Mouse (Mus musculus) monocyte, adult 2 months (primary cell): Measurements from ENCODE around the gene Gm14569.

Source experiments
- DNase-seq, 2 experiments: peaks; one replicate each; pipeline ENCODE4 v3.0.0; 2022; ENCODE audit warnings: low spot score in 2 of 2, low read depth in 1 of 2

The Gm14569 gene

DNA sequence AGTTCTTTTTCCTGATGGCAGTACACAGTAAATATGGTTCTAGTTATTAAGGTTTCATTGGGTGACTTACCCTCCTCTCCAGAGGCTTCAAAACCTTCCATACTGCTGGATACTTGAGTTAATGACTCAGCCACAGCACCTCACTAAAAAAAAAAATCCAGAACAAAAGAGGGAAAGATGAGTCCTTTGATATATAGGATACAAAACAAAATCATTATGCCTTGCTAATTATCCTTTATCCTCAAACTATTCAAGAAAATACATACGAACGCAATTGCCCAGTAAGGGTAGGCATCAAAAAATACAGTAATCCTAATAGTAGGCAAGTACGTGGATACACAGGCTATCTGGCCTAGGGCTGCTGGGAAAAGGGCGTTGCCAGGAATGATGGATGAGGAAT, at the start of gene Gm14569:
Gene Gm14569, minus strand, starts transcription at position 101 of the 400 bp plus-strand sequence.
- no peak for DNase-seq

DNA sequence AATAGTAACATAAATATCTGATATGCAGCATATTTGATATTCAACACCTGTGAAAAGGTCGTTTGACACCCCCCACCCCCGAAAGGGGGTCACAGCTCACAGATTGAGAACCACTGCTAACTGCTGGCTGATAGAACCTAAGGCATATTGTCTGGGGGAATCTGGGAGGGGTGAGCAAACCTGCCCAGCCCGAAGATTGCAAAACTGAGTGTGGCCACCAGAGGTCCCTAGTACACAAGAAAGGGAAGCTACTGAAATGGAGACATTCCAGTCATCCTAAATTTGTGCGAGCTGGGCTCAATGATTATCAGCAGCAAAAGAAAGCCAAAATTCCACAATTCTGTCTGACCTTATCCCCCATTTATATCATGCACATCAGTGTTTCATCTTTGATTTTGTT, 42.9 kb upstream of the Gm14569 start:
- DNase-seq: peak in 1 of 2 experiments; percentile 4

- no peak for DNase-seq
These were observed 42.1 kb upstream of the Gm14569 start for GRCm38 (mm10) chrX:36533744-36534143.

DNA sequence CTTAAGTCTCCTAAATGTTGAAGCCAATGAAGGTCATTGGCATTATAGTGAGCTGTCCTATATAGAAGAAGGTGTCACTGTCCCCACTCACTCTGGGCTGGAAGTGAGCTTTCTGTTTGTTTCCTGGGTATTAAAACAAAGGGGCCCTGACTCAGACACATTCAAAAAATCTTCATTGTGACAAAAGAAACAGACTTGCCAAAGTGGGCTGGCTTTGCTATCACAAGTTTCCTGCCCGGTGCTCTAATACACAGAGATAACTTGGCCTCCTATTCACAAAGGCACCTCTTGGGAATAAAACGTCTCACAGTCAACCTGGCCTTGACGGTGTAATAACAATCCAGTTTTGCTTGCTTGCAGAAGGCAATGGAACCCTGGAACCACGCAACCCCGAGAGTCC, 38.6 kb upstream of the Gm14569 start:
- no peak for DNase-seq

- DNase-seq: no peak
These were observed 32.1 kb upstream of the Gm14569 start for GRCm38 (mm10) chrX:36523729-36524128.

DNA sequence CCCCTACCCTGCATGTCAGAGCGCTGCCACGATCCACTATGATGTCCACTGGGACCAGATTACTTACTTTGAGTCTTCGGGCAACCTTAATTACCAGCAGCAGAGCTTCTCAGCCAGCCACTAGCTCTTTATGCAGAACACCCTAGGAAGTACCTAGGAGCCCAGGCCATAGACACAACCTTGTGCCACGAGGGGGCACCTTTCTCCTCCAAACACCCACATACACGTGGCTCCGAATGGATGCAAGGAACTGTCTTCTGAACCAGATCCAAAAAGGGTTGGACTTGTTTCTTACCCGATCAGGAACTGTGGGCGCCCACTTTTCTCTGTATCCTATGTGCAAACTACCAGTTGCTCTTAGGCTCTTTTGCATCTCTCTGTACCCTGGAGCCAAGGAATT, 22.1 kb upstream of the Gm14569 start:
- no peak for DNase-seq

- DNase-seq: no peak
These were observed 21.6 kb upstream of the Gm14569 start for GRCm38 (mm10) chrX:36513231-36513630.

- DNase-seq: no peak
These were observed 15.2 kb upstream of the Gm14569 start for GRCm38 (mm10) chrX:36506863-36507262.

DNA sequence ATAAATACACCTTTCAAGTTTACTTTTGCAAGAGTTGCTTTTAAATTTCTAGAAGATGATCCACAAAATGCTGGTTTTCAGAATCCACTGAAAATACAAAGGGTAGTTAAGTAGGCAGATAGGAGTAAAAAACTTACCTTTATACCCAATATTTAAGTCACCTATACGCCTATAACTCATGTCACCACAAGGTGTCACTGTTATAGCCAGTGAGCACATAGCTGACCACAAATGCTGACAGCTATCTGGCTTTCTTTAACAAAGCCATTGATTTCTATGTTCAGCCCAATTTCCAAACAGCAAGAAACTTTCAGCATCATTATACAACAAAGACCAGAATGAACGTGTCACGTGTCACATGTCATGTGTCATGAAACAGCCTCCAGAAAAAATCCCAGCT, 2.1 kb downstream of the Gm14569 start:
- DNase-seq: no peak

DNA sequence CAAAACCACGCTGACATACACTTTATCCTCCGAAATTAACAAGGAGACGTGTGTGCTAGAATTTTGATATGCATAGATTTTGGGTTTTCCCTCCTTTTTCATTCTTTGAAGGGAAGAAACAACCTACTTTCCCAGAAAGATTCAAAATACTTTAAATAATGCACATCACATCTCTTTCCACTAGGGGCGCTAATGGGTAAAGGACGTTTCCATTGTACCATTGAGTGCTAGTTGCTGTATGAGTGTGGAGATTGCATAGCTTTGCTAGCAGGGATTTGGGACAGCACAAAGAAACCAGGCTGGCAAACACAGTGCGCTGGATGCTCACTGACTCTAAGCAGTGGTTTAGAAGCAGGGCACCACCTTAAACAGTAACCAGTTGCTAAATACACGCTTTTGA, 3.6 kb downstream of the Gm14569 start:
- no peak for DNase-seq

- no peak for DNase-seq
These were observed 16.8 kb downstream of the Gm14569 start for GRCm38 (mm10) chrX:36474873-36475272.

- DNase-seq: no peak
These were observed 17.4 kb downstream of the Gm14569 start for GRCm38 (mm10) chrX:36474103-36474751.

DNA sequence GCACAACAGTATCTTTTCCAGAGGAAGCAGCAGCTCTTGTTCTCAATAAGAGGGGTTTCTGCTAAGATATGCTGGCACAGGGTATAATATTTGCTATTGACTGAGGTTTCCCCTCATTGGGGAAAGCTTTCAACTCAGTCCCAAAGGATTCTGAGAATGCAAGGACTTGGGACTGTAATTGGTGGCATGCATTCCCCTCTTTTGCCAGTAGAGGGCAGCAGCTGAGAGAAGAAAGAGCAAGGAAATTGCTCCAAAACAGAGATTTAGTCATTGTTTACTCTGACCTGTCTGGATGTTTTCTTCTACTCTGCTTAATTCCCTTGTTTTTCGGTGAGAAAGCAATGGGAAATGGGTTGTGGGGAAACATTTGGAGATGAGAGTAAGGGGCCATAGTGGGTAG, 35.6 kb downstream of the Gm14569 start:
- no peak for DNase-seq

DNA sequence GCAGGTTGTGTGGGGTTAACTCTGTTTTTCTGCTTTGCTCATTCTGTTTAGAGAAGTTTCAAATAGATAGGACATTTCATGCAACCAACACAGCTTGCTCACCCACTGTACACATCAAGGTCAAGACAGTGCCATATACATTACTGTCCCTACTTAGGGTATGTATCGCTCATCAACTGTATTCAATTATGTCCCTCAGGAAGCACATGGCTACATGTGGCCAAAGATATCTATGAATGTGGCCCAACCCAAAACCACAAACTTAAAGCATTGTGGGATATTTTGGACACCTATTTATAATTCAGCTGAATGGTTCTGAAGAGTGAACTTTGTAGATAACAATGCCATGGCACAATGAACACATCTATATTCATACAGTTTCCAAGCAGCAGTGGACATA, 53.7 kb downstream of the Gm14569 start:
- DNase-seq: no peak

DNA sequence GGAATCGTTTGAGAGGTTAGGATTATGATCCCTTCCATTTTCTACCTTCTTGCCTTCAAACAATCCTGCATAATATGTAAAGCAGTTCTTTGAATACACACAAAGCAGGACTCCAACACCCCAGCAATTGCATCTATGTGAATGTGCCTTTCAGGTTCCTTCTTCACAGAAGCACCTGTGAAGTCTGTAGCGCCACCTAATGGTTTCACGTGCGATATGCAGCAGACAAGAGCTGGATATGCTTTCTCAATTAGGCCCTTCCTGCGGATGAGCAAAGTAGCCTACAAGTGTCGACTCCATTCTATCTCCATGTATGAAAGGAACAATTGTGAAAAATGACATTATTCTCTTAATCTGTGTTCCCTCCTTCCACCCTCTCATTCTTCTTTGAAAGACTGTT, 56.6 kb downstream of the Gm14569 start:
- DNase-seq: no peak

DNA sequence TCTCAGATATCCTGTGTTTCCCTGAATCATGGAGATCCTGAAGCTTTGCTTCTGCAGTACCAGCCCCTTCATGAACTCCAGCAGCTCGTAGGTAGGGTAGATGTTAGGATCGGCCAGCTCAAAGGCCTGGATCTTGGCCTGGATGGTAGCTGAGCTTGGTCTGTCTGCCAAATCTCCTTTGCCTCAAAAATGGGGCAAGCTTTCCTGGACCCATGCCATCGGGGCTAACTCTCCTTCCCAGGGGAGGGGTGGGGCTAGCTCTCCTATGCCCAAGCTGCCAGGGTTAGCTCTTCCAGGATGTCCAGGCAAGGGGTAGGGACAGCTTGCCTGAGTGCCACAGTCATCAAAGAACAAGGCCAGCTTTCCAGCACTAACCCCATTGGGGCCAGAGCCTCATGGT, 72.5 kb downstream of the Gm14569 start:
- DNase-seq: no peak

DNA sequence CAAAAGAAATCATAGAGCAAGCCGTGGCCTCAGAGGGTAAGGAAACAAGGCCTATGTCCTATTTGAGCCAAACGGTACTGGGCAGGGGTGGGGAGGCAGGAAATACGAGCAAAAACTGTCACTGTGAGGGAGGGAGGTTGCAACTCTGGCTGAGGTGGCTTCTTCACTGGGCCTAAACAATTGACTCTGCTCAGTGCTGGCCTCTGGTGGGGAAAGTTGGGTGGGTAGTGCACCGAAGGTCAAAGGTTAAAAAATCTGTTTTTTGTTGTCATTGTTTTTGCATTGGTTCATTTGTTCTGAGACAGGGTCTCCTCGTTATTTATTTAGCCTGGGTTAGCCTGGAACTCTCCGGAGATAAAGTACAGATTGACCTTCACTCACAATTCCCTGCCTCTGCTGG, 89.3 kb downstream of the Gm14569 start:
- DNase-seq: no peak

DNA sequence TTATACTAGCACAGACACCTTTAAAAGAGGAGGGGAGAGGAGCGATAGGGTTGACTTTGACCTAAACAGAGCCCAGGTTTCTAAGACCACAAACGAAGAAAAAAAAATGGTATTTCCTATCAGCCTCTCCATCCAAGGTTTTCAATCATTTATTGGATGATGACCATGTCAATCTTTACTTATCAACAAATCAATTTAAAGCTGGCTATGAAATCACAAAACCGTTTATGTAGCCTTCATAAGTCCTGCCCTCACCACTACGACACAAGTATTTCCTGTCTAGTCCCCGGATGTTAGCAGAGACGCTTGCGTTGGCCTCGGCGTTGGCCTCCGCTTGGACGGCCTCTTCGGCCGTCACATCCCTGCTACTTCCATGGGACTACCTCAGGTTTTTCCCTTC, 90.7 kb downstream of the Gm14569 start, which contains the start of gene Gm6268:
Gene Gm6268, plus strand, starts transcription at position 301 of the 400 bp plus-strand sequence.
- no peak for DNase-seq

GRCm38 (mm10) chrX:36393279-36393678, 98.4 kb downstream of the Gm14569 start:
- DNase-seq: no peak

DNA sequence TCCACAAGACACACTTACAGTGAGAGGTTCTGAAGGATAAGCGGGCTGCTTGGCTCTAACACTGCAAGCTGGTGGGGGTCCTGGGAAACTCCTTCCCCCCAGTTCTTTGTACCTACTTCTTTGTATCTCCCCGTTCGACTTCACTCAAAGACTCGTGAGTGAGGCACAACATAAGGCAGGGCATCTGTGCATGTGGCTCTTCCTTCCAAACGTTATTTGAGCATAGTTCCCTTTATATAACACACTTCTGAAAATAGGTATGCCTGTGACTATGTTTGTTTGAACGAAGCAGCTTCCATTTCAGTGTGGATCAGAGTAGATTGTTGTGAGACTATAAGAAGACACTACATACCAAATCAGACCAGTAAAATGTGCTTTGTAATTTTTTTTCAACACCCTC, 99.0 kb downstream of the Gm14569 start:
- DNase-seq: no peak

DNA sequence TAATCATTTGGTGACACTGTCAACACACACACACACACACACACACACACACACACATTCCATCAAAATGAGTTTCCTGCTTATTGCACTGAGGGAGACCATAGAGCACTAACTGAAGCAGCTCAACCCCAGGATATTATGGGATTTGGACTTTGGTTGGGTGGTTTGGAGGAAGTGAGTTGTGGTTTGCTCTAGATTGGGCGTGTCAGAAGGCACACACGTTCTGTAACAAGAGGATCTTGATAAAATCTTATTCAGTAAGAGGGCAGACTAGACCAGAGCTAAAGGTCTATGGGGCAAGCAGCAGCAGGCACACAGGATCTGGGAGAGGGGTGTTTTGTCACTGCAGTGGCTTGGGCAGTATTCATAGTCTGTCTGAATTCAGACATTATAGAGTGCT, 101.1 kb downstream of the Gm14569 start:
- no peak for DNase-seq

DNA sequence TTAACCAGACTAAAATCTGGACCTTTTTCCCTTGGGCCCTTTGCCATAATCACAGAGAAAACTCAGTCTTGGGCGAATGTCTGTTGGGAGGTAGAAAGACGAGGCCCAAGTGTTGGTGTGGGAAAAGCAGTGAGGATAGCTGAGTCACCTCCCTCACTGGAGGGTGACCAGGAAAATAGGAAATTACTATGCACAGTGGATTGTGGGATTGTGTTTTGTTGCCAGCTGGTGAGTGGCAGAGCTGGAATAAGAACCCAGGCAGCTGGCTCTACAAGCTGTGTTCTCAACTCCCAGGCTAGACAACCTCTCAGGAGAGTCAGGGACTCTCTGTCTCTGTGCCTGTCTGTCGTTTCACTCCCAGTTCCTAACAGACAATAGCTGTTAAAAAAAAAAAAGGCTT, 101.7 kb downstream of the Gm14569 start:
- DNase-seq: no peak

DNA sequence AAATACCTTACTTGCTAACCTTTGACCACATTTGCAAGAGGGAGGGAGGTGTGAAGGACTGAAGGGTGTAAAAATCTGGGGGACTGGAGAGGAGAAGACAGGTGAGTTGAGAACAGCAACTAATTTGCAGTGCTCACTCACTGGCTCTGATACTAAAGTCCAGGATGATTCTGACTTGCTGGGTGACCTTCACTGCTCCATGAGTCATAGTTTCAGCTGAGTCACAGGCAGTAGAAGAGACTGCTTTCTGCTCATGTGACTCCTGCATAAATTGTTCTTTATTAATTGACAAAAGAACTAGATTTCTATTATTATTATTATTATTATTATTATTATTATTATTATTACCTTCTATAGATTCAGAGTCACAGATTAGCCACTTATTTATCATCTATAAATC, 106.3 kb downstream of the Gm14569 start:
- DNase-seq: no peak
